Mouse (Mus musculus) testis, adult 2 months (tissue): Measurements from ENCODE around the gene Trip12.

Experiments
- CTCF ChIP-seq: fragments of 200-500 bp; IDR thresholded peaks from 2 replicates; pipeline ENCODE4 v1.5.1; 2012; ENCODE audit warnings: low read depth, mild to moderate bottlenecking, inconsistent platforms, low read length, moderate library complexity; ENCODE audit not compliant: control insufficient read depth, insufficient read depth, insufficient replicate concordance
- POLR2A ChIP-seq: fragments of 200-500 bp; IDR thresholded peaks from 2 replicates; pipeline ENCODE4 v1.6.1; 2012; ENCODE audit warnings: low read depth, mild to moderate bottlenecking, inconsistent platforms, low read length, moderate library complexity; ENCODE audit not compliant: control insufficient read depth

DNA sequence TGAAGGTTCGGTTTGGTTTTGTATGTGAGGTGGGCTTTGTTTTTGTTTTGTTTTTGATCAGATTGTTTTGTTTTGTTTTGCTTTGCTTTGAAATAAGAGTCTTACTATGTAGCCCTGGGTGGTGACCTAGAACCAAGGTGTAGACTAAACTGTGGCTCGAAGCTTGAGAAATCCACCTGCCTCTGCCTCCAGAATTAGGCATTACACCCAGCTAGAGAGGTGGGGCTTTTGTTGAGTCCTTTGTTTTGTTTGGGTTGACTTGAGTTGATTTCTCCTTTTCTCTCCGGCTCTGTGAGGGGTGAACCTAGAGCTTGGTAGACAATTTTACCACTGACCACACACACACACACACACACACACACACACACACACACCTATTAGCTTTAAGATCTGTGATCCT, 745 bp upstream of the Trip12 start:
- TF ChIP-seq CTCF, result no peak
- TF ChIP-seq POLR2A, result no peak
